In genomic region chr5:138225700-138226099, GRCm38 (mm10) we compare ENCODE assay signal across 1 mouse cellular context.
TF ChIP-seq lines count a peak whose summit lies in the region.

Nxpe5 (plus strand) TSS chr5:138225898.

TF ChIP-seq in MEL, 35 proteins besides CTCF, POLR2A, EP300 and RAD21 (continued from another document):
- no peak for TF ChIP-seq MAZ (IDR thresholded peaks at IDR 0.05; ENCODE audit: low read depth, low read length)
TF ChIP-seq in MEL: peak in this region for 0.
